Mouse (Mus musculus): Measurements from ENCODE around the gene Gna15.

GRCm38 (mm10) chr10:81500032-81500431, 24.0 kb downstream of the Gna15 start, which contains the start of gene S1pr4:
- no peak for TF ChIP-seq CTCF (IDR thresholded peaks at IDR 0.05; ENCODE audit: control insufficient read depth, insufficient read depth, low read length)
- TF ChIP-seq POLR2A (IDR thresholded peaks at IDR 0.05; ENCODE audit: borderline replicate concordance, control insufficient read depth, low read depth, low read length): no peak

All from bone marrow, adult 2 months (tissue).